Mouse (Mus musculus) layer of hippocampus, adult 18-20 months (tissue): Measurements from ENCODE around the gene Zbtb18. TPM values are rescaled to one million over a fixed set of nuclear protein-coding genes. Genes with fewer than 3 reads are reported as not detected.
A peak's percentile ranks its signal among the peaks of the same experiment; 100 is the strongest.
"Not testable (repeated sequence)": the region's sequence is repeated elsewhere in the genome, so short reads cannot be mapped to it uniquely, and the experiment has no call there.

ENCODE experiments used
- DNase-seq, 2 experiments: peaks; one replicate each; pipeline ENCODE4 v3.0.0; 2022; ENCODE audit warnings: low spot score in 2 of 2
- total RNA-seq, 2 experiments: library from RNA; stranded (reverse); gene quantifications; 2 replicates each; pipeline ENCODE4 v1.2.3; 2021

Zbtb18 gene
- total RNA-seq, 2 experiments from 2014 or later, result 537 TPM

GRCm38 (mm10) chr1:177447086-177447485 is 4.9 kb downstream of the Zbtb18 start:
- DNase-seq, result no peak

GRCm38 (mm10) chr1:177447541-177448111 is 5.5 kb downstream of the Zbtb18 start:
- DNase-seq, result no peak

- no peak for DNase-seq
Observed at GRCm38 (mm10) chr1:177448121-177448561, 6.0 kb downstream of the Zbtb18 start.

GRCm38 (mm10) chr1:177448921-177449320 is 6.8 kb downstream of the Zbtb18 start:
- DNase-seq, result no peak

- not testable (repeated sequence) for DNase-seq
Observed at GRCm38 (mm10) chr1:177449857-177450256, 7.7 kb downstream of the Zbtb18 start.

GRCm38 (mm10) chr1:177451041-177451440 is 8.9 kb downstream of the Zbtb18 start:
- DNase-seq, result no peak

- DNase-seq, result no peak
Observed at GRCm38 (mm10) chr1:177451991-177452431, 9.9 kb downstream of the Zbtb18 start.

GRCm38 (mm10) chr1:177452987-177453386 is 10.8 kb downstream of the Zbtb18 start:
- no peak for DNase-seq

- DNase-seq, result peak in 1 of 2 experiments; percentile 39
Observed at GRCm38 (mm10) chr1:177453806-177454205, 11.7 kb downstream of the Zbtb18 start.

GRCm38 (mm10) chr1:177454492-177454891 is 12.3 kb downstream of the Zbtb18 start:
- no peak for DNase-seq

GRCm38 (mm10) chr1:177455466-177455865 is 13.3 kb downstream of the Zbtb18 start:
- DNase-seq, result no peak

- DNase-seq, result no peak
Observed at GRCm38 (mm10) chr1:177456208-177456607, 14.1 kb downstream of the Zbtb18 start.

- DNase-seq, result no peak
Observed at GRCm38 (mm10) chr1:177456772-177457171, 14.6 kb downstream of the Zbtb18 start.

- DNase-seq, result peak in 1 of 2 experiments; percentile 38
Observed at GRCm38 (mm10) chr1:177457981-177458380, 15.8 kb downstream of the Zbtb18 start.

- peak in 1 of 2 experiments; percentile 40 for DNase-seq
Observed at GRCm38 (mm10) chr1:177458456-177459389, 16.6 kb downstream of the Zbtb18 start.

- DNase-seq, result no peak
Observed at GRCm38 (mm10) chr1:177459536-177459935, 17.4 kb downstream of the Zbtb18 start.

- DNase-seq, result no peak
Observed at GRCm38 (mm10) chr1:177467150-177467549, 25.0 kb downstream of the Zbtb18 start.

GRCm38 (mm10) chr1:177468436-177468835 is 26.3 kb downstream of the Zbtb18 start:
- peak in 1 of 2 experiments; percentile 57 for DNase-seq

- no peak for DNase-seq
Observed at GRCm38 (mm10) chr1:177470091-177470490, 27.9 kb downstream of the Zbtb18 start.

- DNase-seq, result no peak
Observed at GRCm38 (mm10) chr1:177470951-177471350, 28.8 kb downstream of the Zbtb18 start.

- DNase-seq, result no peak
Observed at GRCm38 (mm10) chr1:177475542-177476197, 33.5 kb downstream of the Zbtb18 start.

- no peak for DNase-seq
Observed at GRCm38 (mm10) chr1:177478578-177478977, 36.4 kb downstream of the Zbtb18 start.
